ENCODE assay signal across 8 mouse cellular contexts in the genomic region with DNA sequence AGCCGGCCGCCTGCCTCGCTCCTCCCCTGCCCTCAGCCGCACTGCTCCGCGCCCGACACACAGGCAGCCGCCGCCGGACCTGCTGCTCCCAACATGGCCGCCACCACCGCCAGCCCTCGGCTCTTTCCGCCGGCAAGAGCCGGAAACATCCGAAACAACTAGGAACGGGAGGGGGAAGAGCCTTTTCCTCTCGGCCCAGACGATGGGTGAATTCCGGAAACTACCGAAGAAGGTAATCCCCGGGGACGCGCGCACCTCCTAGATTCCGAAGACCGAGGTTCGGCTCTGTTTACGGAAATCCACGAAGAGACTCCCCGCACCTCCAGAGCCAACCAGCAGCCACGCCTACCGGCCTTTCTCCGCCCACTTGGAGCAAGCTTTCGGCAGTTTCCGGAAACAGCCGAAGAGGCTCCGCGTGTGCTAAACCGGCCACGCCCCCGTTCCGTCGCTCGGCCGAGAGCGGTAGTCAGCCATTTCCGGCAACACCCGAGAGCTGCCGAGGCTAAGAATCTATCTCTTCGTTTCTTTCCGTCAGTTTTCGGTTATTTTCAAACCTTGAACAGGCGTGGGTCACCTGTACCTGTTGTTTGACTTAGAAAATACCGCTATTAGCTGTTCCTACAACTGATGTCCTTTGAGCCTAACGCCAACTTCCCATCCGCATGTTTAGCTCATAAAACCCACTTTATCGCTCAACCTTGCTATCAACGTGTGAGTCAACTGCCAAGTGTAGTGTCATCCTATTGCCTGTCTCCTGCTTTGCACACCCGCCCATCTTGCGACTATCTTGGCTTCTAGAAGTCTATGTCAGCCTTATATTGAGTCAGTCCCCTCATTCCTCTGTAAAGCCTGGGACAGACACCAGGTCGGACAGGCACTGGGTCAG. TPM values are rescaled to one million over a fixed set of nuclear protein-coding genes. Genes with fewer than 3 reads are reported as not detected.
DNase-seq lines count a peak whose midpoint lies in the region; ATAC-seq lines count a peak whose summit lies in the region.

Mark2 (minus strand) TSS at position 349 of the 886 bp plus-strand sequence.

- peak within 1 kb of the TSS; percentile 97 for H3K9ac ChIP-seq in heart, embryonic 14.5 days (ENCODE audit: low read length)
- H3K9ac ChIP-seq in liver, embryonic 13.5 days: peak within 1 kb of the TSS; percentile 98
- peak within 1 kb of the TSS; percentile 84 for H3K9ac ChIP-seq in stomach, embryonic 16.5 days (ENCODE audit: low read length)

- H3K4me1 ChIP-seq in heart, embryonic 14.5 days (ENCODE audit: control insufficient read depth in 2 of 2, insufficient read depth in 2 of 2, low read length in 2 of 2): peaks cover 28 to 35% of the 10 kb centered on the region in 2 experiments
- peaks cover 49% of the 10 kb centered on the region for H3K4me1 ChIP-seq in liver, embryonic 13.5 days (replicated peaks)
- peaks cover 35% of the 10 kb centered on the region for H3K4me1 ChIP-seq in stomach, embryonic 16.5 days (ENCODE audit: control insufficient read depth, insufficient read depth, low read length)

- H3K27me3 ChIP-seq in heart, embryonic 14.5 days (ENCODE audit: control insufficient read depth, insufficient read depth, low read length): no peaks in the 10 kb centered on the region
- H3K27me3 ChIP-seq in liver, embryonic 13.5 days: no peaks in the 10 kb centered on the region
- H3K27me3 ChIP-seq in stomach, embryonic 16.5 days (ENCODE audit: control insufficient read depth, insufficient read depth, low read length): no peaks in the 10 kb centered on the region

- peak; percentile 99 for DNase-seq in c-Kit-negative CD71-positive TER-119-positive erythroid progenitor cells, embryonic 14.5 days (ENCODE audit: low read depth, low spot score)
- peak; percentile 96 for DNase-seq in fibroblast of lung, adult 2 months (ENCODE audit: low read depth)
- peak; percentile 100 for DNase-seq in kidney, postnatal 14 days
- DNase-seq in liver, embryonic 13.5 days: peak; percentile 98
- DNase-seq in neural tube, embryonic 10.5 days (ENCODE audit: extremely low spot score, low spot score): peak; percentile 98

- peak within 1 kb of the TSS; percentile 95 for H3K4me2 ChIP-seq in heart, embryonic 14.5 days (ENCODE audit: low read length)
- peak within 1 kb of the TSS; percentile 95 for H3K4me2 ChIP-seq in liver, embryonic 13.5 days
- peak within 1 kb of the TSS; percentile 75 for H3K4me2 ChIP-seq in stomach, embryonic 16.5 days (ENCODE audit: low read depth, low read length)

- H3K36me3 ChIP-seq in heart, embryonic 14.5 days (ENCODE audit: control insufficient read depth, insufficient read depth, low read length): peaks cover 4% of the 10 kb centered on the region; the same call in 1 of the 2 replicates
- peaks cover 4% of the 10 kb centered on the region for H3K36me3 ChIP-seq in liver, embryonic 13.5 days
- H3K36me3 ChIP-seq in stomach, embryonic 16.5 days (ENCODE audit: control insufficient read depth, insufficient read depth, low read length): no peaks in the 10 kb centered on the region

- peak within 1 kb of the TSS; percentile 93 to 96 for H3K4me3 ChIP-seq in heart, embryonic 14.5 days (ENCODE audit: control insufficient read depth in 1 of 2, insufficient read depth in 1 of 2, low read depth in 1 of 2, low read length in 2 of 2)
- H3K4me3 ChIP-seq in liver, embryonic 13.5 days (replicated peaks): peak within 1 kb of the TSS; percentile 94
- peak within 1 kb of the TSS; percentile 63 for H3K4me3 ChIP-seq in stomach, embryonic 16.5 days (replicated peaks; ENCODE audit: low read length)

- no peaks in the 10 kb centered on the region for H3K9me3 ChIP-seq in heart, embryonic 14.5 days (ENCODE audit: control insufficient read depth, low read length)
- no peaks in the 10 kb centered on the region for H3K9me3 ChIP-seq in liver, embryonic 13.5 days (replicated peaks)
- H3K9me3 ChIP-seq in stomach, embryonic 16.5 days (replicated peaks; ENCODE audit: control insufficient read depth, low read length): no peaks in the 10 kb centered on the region

- 1% methylated on average over 63 of the region's 63 CpGs for WGBS in heart, embryonic 14.5 days
- 1% methylated on average over 63 of the region's 63 CpGs for WGBS in liver, embryonic 13.5 days (ENCODE audit: insufficient replicate concordance)
- WGBS in stomach, embryonic 16.5 days: 1% methylated on average over 63 of the region's 63 CpGs

- peak within 1 kb of the TSS; percentile 67 to 88 for H3K27ac ChIP-seq in heart, embryonic 14.5 days (replicated peaks in 1 of 2; ENCODE audit: control insufficient read depth in 1 of 2, insufficient read depth in 1 of 2, low read depth in 2 of 2, low read length in 2 of 2)
- H3K27ac ChIP-seq in liver, embryonic 13.5 days: peak within 1 kb of the TSS; percentile 93
- H3K27ac ChIP-seq in stomach, embryonic 16.5 days (ENCODE audit: low read length): peak within 1 kb of the TSS; percentile 79

- ATAC-seq in CD4-positive, CD25-positive, alpha-beta regulatory T cell, adult 4 months: peak; percentile 93
- peak; percentile 92 for ATAC-seq in heart, embryonic 14.5 days (ENCODE audit: insufficient number of reproducible peaks, insufficient read depth, low FRiP score, low read depth)
- peak; percentile 86 for ATAC-seq in liver, embryonic 13.5 days (ENCODE audit: low read depth)
- peak; percentile 94 for ATAC-seq in stomach, embryonic 16.5 days (ENCODE audit: insufficient read depth, low FRiP score)

RNA-seq across cellular contexts. Expression of gene Mark2, which starts in this region (rescaled TPM):
- polyA plus RNA-seq in CD4-positive, CD25-positive, alpha-beta regulatory T cell, adult 4 months (2017; shearing (Covaris generic)): 10 to 100 TPM; 53.0 to 75.8 TPM
- polyA plus RNA-seq in heart, embryonic 14.5 days (2014; fragmentation: Nextera tagmentation; extraction: Ambion mirVana): 35.4 and 40.2 TPM in 2 replicates
- polyA plus RNA-seq in liver, embryonic 13.5 days (2015; fragmentation: Nextera tagmentation; extraction: Ambion mirVana): 17.7 and 21.0 TPM in 2 replicates
- polyA plus RNA-seq in stomach, embryonic 16.5 days (2015; fragmentation: Nextera tagmentation; extraction: Ambion mirVana): 41.2 and 42.7 TPM in 2 replicates

Comparison
In these comparisons a context has a peak if more than half of its experiments do, and no peak if none do; other contexts are left out.
1. Peak in every context shown above with its lines: DNase-seq, ATAC-seq, H3K4me3 ChIP-seq and H3K27ac ChIP-seq.